Mouse (Mus musculus): Measurements from ENCODE around the gene Spata13. TPM values are rescaled to one million over a fixed set of nuclear protein-coding genes. Genes with fewer than 3 reads are reported as not detected.

The Spata13 gene
- polyA plus RNA-seq, 1 experiment: 21.6 TPM

DNA sequence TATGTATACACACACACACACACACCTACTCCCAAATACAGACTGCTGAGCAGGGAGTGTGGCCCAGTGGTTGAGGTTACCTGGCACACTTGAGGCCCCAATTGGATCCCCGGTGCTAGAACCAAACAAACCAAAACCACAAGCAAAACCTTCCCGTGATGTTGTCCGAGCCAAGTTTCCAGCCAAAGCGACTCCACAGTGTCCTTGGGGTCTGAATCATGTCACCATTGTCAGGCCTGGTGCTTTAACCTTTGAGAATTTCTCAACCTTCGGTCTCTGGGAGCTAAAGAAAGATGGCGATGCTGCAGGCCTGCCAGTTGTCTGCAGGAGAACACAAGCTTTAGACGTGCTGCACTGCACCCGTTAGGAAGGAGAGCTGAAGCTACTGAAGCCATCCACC, 26.8 kb downstream of the Spata13 start:
- 94% methylated on average over 8 of the region's 8 CpGs for WGBS
- Histone ChIP-seq H3K4me1 (ENCODE audit: control insufficient read depth, insufficient read depth, insufficient read length, low read length) (peaks cover 11% of the 10 kb centered on the region; the same call in 1 of the 2 replicates), H3K27ac (ENCODE audit: insufficient read depth, low read depth, low read length) (no peak overlapping the region), H3K4me3 (ENCODE audit: low read depth, low read length) (no peak overlapping the region), H3K36me3 (ENCODE audit: control insufficient read depth, insufficient read depth, low read length) (no peaks in the 10 kb centered on the region), H3K27me3 (ENCODE audit: control insufficient read depth, insufficient read depth, low read length) (no peaks in the 10 kb centered on the region)
- no peak for TF ChIP-seq CTCF (IDR thresholded peaks at IDR 0.05; ENCODE audit: extremely low read depth, insufficient read length, insufficient replicate concordance, low read depth, low read length)
- no peak for TF ChIP-seq POLR2A (IDR thresholded peaks at IDR 0.05; ENCODE audit: low read depth, low read length)

DNA sequence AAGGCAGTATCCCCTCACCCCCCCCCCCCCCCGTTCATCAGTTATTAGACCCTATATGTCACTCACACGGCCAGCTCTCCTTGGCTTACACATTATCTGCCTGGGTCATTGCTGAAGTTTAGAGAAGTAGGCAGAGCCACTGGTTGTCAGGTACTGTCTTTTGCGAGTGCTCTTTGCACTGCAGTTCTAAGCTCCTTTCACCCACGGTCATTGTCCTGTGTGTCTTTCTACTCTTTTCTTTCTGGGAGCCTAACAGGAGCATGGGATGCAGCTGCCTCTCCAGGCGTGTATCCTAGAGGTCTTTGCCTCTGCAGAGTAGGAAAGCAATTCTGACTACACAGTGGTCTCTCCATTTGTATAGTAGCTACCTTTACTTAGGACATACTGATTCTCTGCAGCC, 27.5 kb downstream of the Spata13 start:
- Histone ChIP-seq H3K4me1 (ENCODE audit: control insufficient read depth, insufficient read depth, insufficient read length, low read length) (peaks cover 6% of the 10 kb centered on the region; the same call in 1 of the 2 replicates), H3K36me3 (ENCODE audit: control insufficient read depth, insufficient read depth, low read length) (no peaks in the 10 kb centered on the region), H3K4me3 (ENCODE audit: low read depth, low read length) (no peak overlapping the region), H3K27ac (ENCODE audit: insufficient read depth, low read depth, low read length) (no peak overlapping the region), H3K27me3 (ENCODE audit: control insufficient read depth, insufficient read depth, low read length) (no peaks in the 10 kb centered on the region)
- 86% methylated on average over 5 of the region's 5 CpGs for WGBS
- TF ChIP-seq CTCF (IDR thresholded peaks at IDR 0.05; ENCODE audit: extremely low read depth, insufficient read length, insufficient replicate concordance, low read depth, low read length) (no peak), POLR2A (IDR thresholded peaks at IDR 0.05; ENCODE audit: low read depth, low read length) (no peak)

DNA sequence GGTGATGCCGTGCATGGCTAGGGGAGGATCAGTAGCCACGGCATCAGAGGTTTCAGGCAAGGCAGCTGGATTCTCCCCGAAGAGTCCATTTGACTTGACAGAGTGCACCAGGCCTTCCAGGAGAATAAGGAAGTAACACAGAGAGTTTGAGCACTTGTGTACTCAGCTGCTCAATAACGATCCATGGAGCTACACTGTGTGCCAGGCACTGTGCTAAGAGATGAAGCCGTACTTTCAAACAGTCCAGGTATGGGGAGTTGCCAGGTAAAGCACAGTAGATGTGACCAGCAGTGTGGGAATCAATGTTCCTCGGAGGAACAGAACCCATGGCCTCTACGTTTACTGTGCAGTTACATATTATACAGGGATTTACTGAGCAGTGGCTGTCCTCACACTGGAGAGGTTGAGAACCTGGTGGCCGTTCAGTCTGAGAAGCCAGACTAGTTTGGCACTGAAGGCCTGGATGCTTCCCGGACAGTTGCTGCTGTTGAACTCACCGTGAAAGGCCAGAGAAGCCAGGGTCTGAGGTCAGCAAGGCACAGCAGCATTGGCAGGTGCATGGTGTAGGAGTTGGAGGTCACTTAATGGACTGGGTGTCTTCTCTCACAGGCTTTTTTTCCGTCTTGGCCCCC, 29.6 kb downstream of the Spata13 start:
- Histone ChIP-seq H3K36me3 (ENCODE audit: control insufficient read depth, insufficient read depth, low read length) (no peaks in the 10 kb centered on the region), H3K27ac (ENCODE audit: insufficient read depth, low read depth, low read length) (0 out of 2 replicates have a peak overlapping the region, but pooled peaks have one; percentile 13), H3K27me3 (ENCODE audit: control insufficient read depth, insufficient read depth, low read length) (no peaks in the 10 kb centered on the region), H3K4me1 (ENCODE audit: control insufficient read depth, insufficient read depth, insufficient read length, low read length) (peaks cover 4% of the 10 kb centered on the region; the same call in 1 of the 2 replicates), H3K4me3 (ENCODE audit: low read depth, low read length) (no peak overlapping the region)
- WGBS: 32% methylated on average over 11 of the region's 11 CpGs
- TF ChIP-seq CTCF (IDR thresholded peaks at IDR 0.05; ENCODE audit: extremely low read depth, insufficient read length, insufficient replicate concordance, low read depth, low read length) (no peak), POLR2A (IDR thresholded peaks at IDR 0.05; ENCODE audit: low read depth, low read length) (no peak)

DNA sequence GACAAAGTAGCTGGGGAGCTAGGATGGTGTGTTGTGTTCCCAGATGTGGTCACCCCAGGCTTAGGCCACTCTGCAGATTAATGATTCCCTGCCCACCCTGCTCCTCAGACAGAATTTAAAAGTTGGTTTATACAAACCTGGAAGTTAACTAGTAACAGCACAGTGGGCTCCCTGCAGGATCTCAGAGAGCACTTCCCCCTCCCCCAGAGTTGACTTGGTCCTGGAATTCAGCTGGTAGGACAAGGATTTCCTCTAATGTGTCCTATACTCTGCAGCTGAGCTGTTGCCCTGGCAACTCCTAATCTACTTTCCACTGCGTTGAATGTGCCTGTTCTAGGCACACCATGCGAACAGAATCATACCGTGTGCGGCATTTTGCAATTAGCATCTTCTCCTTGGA, 30.8 kb downstream of the Spata13 start:
- H3K4me1 ChIP-seq (ENCODE audit: control insufficient read depth, insufficient read depth, insufficient read length, low read length): peaks cover 4% of the 10 kb centered on the region; the same call in 1 of the 2 replicates
- no peaks in the 10 kb centered on the region for H3K27me3 ChIP-seq (ENCODE audit: control insufficient read depth, insufficient read depth, low read length)
- WGBS: 77% methylated on average over 4 of the region's 4 CpGs
- no peak for TF ChIP-seq POLR2A (IDR thresholded peaks at IDR 0.05; ENCODE audit: low read depth, low read length)
- H3K27ac ChIP-seq (ENCODE audit: insufficient read depth, low read depth, low read length): no peak overlapping the region
- H3K36me3 ChIP-seq (ENCODE audit: control insufficient read depth, insufficient read depth, low read length): no peaks in the 10 kb centered on the region
- no peak overlapping the region for H3K4me3 ChIP-seq (ENCODE audit: low read depth, low read length)

DNA sequence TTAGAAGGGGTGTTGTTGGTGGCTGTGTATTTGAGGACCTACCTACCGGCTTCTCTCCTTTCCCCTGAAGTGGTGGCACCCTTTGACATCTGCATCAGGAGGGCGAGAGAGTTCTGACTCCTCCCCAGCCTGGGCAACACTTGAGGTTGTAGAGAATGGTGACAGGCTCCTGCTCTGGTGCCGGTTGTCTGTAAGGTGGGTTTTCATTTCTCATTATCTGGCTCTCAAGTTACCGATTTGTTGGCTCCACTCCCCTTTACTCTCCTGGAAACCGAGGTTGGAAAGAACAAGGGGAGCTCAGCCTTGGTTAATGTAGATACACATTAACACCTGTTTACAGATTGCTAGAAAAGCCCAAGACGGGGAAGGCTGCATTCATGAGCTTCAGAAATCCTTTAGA, 31.5 kb downstream of the Spata13 start:
- H3K4me1 ChIP-seq (ENCODE audit: control insufficient read depth, insufficient read depth, insufficient read length, low read length): peaks cover 4% of the 10 kb centered on the region; the same call in 1 of the 2 replicates
- H3K27me3 ChIP-seq (ENCODE audit: control insufficient read depth, insufficient read depth, low read length): no peaks in the 10 kb centered on the region
- WGBS: 73% methylated on average over 6 of the region's 6 CpGs
- no peak for TF ChIP-seq CTCF (IDR thresholded peaks at IDR 0.05; ENCODE audit: extremely low read depth, insufficient read length, insufficient replicate concordance, low read depth, low read length)
- TF ChIP-seq POLR2A (IDR thresholded peaks at IDR 0.05; ENCODE audit: low read depth, low read length): no peak
- no peak overlapping the region for H3K27ac ChIP-seq (ENCODE audit: insufficient read depth, low read depth, low read length)
- no peaks in the 10 kb centered on the region for H3K36me3 ChIP-seq (ENCODE audit: control insufficient read depth, insufficient read depth, low read length)
- H3K4me3 ChIP-seq (ENCODE audit: low read depth, low read length): no peak overlapping the region

DNA sequence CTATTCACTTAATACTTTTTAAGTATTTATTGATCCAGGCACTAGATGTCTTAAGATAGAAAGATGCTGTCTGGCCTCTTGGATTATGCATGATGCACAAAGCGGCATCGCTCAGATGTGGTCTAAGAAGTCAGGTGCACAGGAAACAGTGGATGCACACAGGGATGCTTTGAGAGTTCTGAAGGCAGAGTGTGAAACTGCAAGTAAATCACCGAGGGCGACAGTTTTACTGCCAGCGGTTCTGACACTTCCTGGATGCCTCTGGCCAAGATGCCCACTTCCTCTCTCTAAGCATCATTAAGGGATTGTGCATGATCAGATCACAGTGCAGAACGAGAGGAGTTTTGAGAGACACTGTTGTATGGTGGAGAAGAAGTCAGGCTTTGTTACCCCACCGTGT, 32.5 kb downstream of the Spata13 start:
- Histone ChIP-seq H3K4me1 (ENCODE audit: control insufficient read depth, insufficient read depth, insufficient read length, low read length) (peaks cover 4% of the 10 kb centered on the region; the same call in 1 of the 2 replicates), H3K27me3 (ENCODE audit: control insufficient read depth, insufficient read depth, low read length) (no peaks in the 10 kb centered on the region), H3K27ac (ENCODE audit: insufficient read depth, low read depth, low read length) (no peak overlapping the region), H3K4me3 (ENCODE audit: low read depth, low read length) (no peak overlapping the region), H3K36me3 (ENCODE audit: control insufficient read depth, insufficient read depth, low read length) (no peaks in the 10 kb centered on the region)
- 59% methylated on average over 7 of the region's 7 CpGs for WGBS
- no peak for TF ChIP-seq CTCF (IDR thresholded peaks at IDR 0.05; ENCODE audit: extremely low read depth, insufficient read length, insufficient replicate concordance, low read depth, low read length)

DNA sequence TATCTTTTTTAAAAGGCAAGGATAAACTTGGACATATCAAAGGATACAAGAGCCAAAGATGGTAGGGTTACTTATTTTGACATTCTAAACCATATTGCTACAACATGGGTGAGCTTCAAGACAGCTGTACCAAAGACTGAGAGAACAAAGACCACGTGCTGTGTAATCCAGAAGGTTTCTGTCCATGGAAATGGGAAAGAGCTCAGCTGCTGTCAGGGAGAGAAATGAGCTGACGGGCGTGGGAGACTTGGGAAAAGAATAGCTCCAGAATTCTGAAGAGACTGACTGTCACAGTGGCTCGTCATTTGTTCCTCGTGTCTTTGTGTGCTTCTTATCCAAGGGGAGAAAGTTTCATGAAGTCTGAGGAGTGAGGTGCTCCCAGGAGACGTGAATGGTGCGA, 36.4 kb downstream of the Spata13 start:
- no peak for TF ChIP-seq CTCF (IDR thresholded peaks at IDR 0.05; ENCODE audit: extremely low read depth, insufficient read length, insufficient replicate concordance, low read depth, low read length)
- TF ChIP-seq POLR2A (IDR thresholded peaks at IDR 0.05; ENCODE audit: low read depth, low read length): no peak
- 84% methylated on average over 7 of the region's 7 CpGs for WGBS

More for the DNA sequence above, 36.4 kb downstream of the Spata13 start:
- Histone ChIP-seq H3K27ac (ENCODE audit: insufficient read depth, low read depth, low read length) (no peak overlapping the region), H3K4me3 (ENCODE audit: low read depth, low read length) (no peak overlapping the region), H3K36me3 (ENCODE audit: control insufficient read depth, insufficient read depth, low read length) (no peaks in the 10 kb centered on the region), H3K4me1 (ENCODE audit: control insufficient read depth, insufficient read depth, insufficient read length, low read length) (no peaks in the 10 kb centered on the region), H3K27me3 (ENCODE audit: control insufficient read depth, insufficient read depth, low read length) (no peaks in the 10 kb centered on the region)
